Mouse (Mus musculus) liver, embryonic 14.5 days (tissue): ENCODE measurements around the gene Ces3a.
"Not testable (repeated sequence)": the region's sequence is repeated elsewhere in the genome, so short reads cannot be mapped to it uniquely, and the experiment has no call there.

Experiments
- CTCF ChIP-seq: IDR thresholded peaks from 2 replicates; pipeline ENCODE4 v1.5.1; 2016; ENCODE audit warnings: antibody characterized with exemption, low read depth, control low read depth
- EP300 ChIP-seq: IDR thresholded peaks from 2 replicates; pipeline ENCODE4 v1.6.1; 2016; ENCODE audit warnings: antibody characterized with exemption, low read depth

DNA sequence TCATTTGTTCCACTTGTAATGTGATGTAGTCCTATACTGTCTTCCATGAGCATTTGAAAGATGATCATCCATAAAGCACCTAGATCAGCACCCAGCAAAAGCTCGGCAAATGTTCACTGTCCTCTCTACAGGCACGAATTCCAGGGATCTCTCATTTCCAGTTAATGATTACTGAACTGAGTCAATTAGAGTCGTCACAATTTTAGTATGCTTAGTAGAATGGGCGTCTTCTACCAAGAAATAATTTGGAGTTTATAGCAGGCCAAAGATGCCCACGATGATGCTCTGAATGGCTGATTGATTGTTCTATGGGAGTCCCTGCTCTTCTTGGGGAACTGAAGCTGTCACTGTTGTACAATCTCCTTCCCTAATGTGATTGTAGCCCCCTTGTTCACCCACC, 55.3 kb downstream of the Ces3a start:
- TF ChIP-seq CTCF, EP300: not testable (repeated sequence)
